In the genomic region with DNA sequence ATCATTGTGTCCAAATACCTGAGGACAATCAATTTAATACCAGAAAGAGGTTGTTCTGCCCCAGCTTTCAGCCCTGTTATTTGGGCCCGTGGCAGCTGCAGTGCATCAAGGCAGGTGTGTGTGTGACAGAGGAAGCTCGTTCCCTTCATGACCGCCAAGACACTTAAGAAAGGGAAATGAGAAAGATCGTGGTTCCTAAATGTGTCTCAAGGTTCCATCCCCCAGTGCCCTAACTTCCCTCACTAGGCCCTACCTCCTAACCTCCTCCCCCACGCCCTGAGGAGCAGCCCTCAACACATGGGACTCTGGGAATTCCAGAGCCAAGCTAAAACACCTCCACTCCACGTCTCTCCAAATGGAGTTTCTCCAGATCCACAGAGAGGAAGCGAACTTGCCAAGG, we compare ENCODE assay signal across 17 mouse cellular contexts. TPM values are rescaled to one million over a fixed set of nuclear protein-coding genes. Genes with fewer than 3 reads are reported as not detected.
DNase-seq lines count a peak whose midpoint lies in the region; ATAC-seq and TF ChIP-seq lines count a peak whose summit lies in the region.
"Had no signal": no experiment of that assay in that cellular context is flagged by ENCODE, and none has a peak within 500 bp of the region (broad histone marks: within the 10 kb centered on the region; RNA-seq: fewer than 3 reads in every experiment).

No protein-coding gene starts in this region.

- no peak overlapping the region for H3K4me3 ChIP-seq in liver, embryonic 16.5 days (ENCODE audit: low read depth, low read length)
- no peak overlapping the region for H3K4me3 ChIP-seq in small intestine, adult 2 months (ENCODE audit: low read depth, low read length)
- H3K4me3 ChIP-seq: erythroblast, embryonic 14.5 days; heart, embryonic 13.5 days; midbrain, embryonic 12.5 days; myocyte had no signal

- WGBS in liver, embryonic 16.5 days (ENCODE audit: insufficient replicate concordance): 32% methylated on average over 7 of the region's 7 CpGs
- 62% methylated on average over 7 of the region's 7 CpGs for WGBS in small intestine, adult 2 months

- H3K4me1 ChIP-seq in liver, embryonic 16.5 days (ENCODE audit: control insufficient read depth, low read depth, low read length): peaks cover 16% of the 10 kb centered on the region
- peaks cover 5% of the 10 kb centered on the region; the same call in 1 of the 2 replicates for H3K4me1 ChIP-seq in small intestine, adult 2 months (ENCODE audit: control insufficient read depth, insufficient read depth, insufficient read length, low read length)

- no peaks in the 10 kb centered on the region for H3K27me3 ChIP-seq in liver, embryonic 16.5 days (ENCODE audit: control insufficient read depth, insufficient read depth, low read depth, low read length)
- H3K27me3 ChIP-seq in small intestine, adult 2 months (ENCODE audit: control insufficient read depth, insufficient read depth, low read length): no peaks in the 10 kb centered on the region
- H3K27me3 ChIP-seq: heart, embryonic 13.5 days had no signal

- TF ChIP-seq CTCF in small intestine, adult 2 months (IDR thresholded peaks at IDR 0.05; ENCODE audit: extremely low read depth, insufficient read length, insufficient replicate concordance, low read depth, low read length): no peak

- peak; percentile 36 for DNase-seq in testis, postnatal 10 days (ENCODE audit: low spot score)
- DNase-seq in testis, postnatal 14 days (ENCODE audit: low spot score): no peak
- DNase-seq in thymus, postnatal 4 days: peak; percentile 46
- no peak for DNase-seq in cerebellum, adult 8-10 months
- DNase-seq in heart, adult 9 months (ENCODE audit: low spot score in 2 of 2): no peak
- no peak for DNase-seq in kidney, adult 9 months
- DNase-seq: cerebellum, adult 11-12 months; heart, postnatal 4 days had no signal

- no peak for ATAC-seq in liver, embryonic 16.5 days (ENCODE audit: low read depth)
- ATAC-seq: forebrain, embryonic 14.5 days had no signal

- H3K27ac ChIP-seq in liver, embryonic 16.5 days (ENCODE audit: low read length): 0 out of 2 replicates have a peak overlapping the region, but pooled peaks have one; percentile 4
- H3K27ac ChIP-seq in small intestine, adult 2 months (ENCODE audit: insufficient read depth, low read depth, low read length): peak overlapping the region; percentile 67
- H3K27ac ChIP-seq: heart, embryonic 13.5 days; liver, embryonic 14.5 days; midbrain, embryonic 12.5 days had no signal

- TF ChIP-seq POLR2A in small intestine, adult 2 months (IDR thresholded peaks at IDR 0.05; ENCODE audit: low read depth, low read length): no peak

- H3K4me2 ChIP-seq in liver, embryonic 16.5 days (ENCODE audit: low read depth, low read length): no peak overlapping the region
- H3K4me2 ChIP-seq: heart, embryonic 13.5 days; midbrain, embryonic 12.5 days had no signal

- H3K9ac ChIP-seq in liver, embryonic 16.5 days (ENCODE audit: low read depth, low read length): no peak overlapping the region
- H3K9ac ChIP-seq: heart, embryonic 13.5 days; liver, embryonic 14.5 days; midbrain, embryonic 12.5 days had no signal

- H3K36me3 ChIP-seq in liver, embryonic 16.5 days (ENCODE audit: control insufficient read depth, insufficient read depth): no peaks in the 10 kb centered on the region
- no peaks in the 10 kb centered on the region for H3K36me3 ChIP-seq in small intestine, adult 2 months (ENCODE audit: control insufficient read depth, insufficient read depth, low read length)
- H3K36me3 ChIP-seq: G1E; heart, embryonic 13.5 days; midbrain, embryonic 12.5 days had no signal

- no peaks in the 10 kb centered on the region for H3K9me3 ChIP-seq in liver, embryonic 16.5 days (replicated peaks; ENCODE audit: control insufficient read depth, low read length)
- H3K9me3 ChIP-seq: G1E; heart, embryonic 13.5 days; midbrain, embryonic 12.5 days had no signal

RNA-seq across cellular contexts. Expression of a gene that starts 6.0 kb away (rescaled TPM):
- 7.6 and 8.2 TPM in 2 replicates for polyA plus RNA-seq in liver, embryonic 16.5 days (2015; fragmentation: Nextera tagmentation; extraction: Ambion mirVana)
- polyA plus RNA-seq in small intestine, adult 2 months (2012; rRNA removed): 14.8 and 28.2 TPM in 2 replicates

RNA-seq across cellular contexts. Expression of a gene that starts 35.6 kb away (rescaled TPM):
- 168 and 194 TPM in 2 replicates for polyA plus RNA-seq in liver, embryonic 16.5 days (2015; fragmentation: Nextera tagmentation; extraction: Ambion mirVana)
- 159 and 234 TPM in 2 replicates for polyA plus RNA-seq in small intestine, adult 2 months (2012; rRNA removed)

Comparison
In these comparisons a context has a peak if more than half of its experiments do, and no peak if none do; other contexts are left out.
1. DNase-seq: peak in testis, postnatal 10 days (single experiment) and thymus, postnatal 4 days (single experiment); none in testis, postnatal 14 days (single experiment), cerebellum, adult 8-10 months (single experiment), heart, adult 9 months (0 of 2) and kidney, adult 9 months (single experiment).